Mouse (Mus musculus) brown adipose tissue, adult 24 weeks (tissue): ENCODE measurements around the gene Klf7. TPM values are rescaled to one million over a fixed set of nuclear protein-coding genes. Genes with fewer than 3 reads are reported as not detected.

Experiments used
- H3K27ac ChIP-seq: fragments of 200-500 bp; replicated peaks from 2 replicates; pipeline ENCODE4 v1.5.1; 2012; ENCODE audit warnings: low read depth, mild to moderate bottlenecking, low read length
- H3K4me1 ChIP-seq: fragments of 200-500 bp; 2 replicates; pipeline ENCODE4 v1.6.1; 2012; ENCODE audit warnings: low read length, mixed read lengths; ENCODE audit not compliant: control insufficient read depth, insufficient read depth, insufficient read length
- H3K4me3 ChIP-seq: fragments of 200-500 bp; 2 replicates; pipeline ENCODE4 v1.5.1; 2012; ENCODE audit warnings: low read depth, mild to moderate bottlenecking, low read length, moderate library complexity; ENCODE audit not compliant: insufficient read depth
- polyA plus RNA-seq: library from polyadenylated mRNA; stranded (reverse); fragments of >200 nt; gene quantifications from 2 replicates; pipeline ENCODE4 v1.2.4, GENCODE M21; 2012; ENCODE audit not compliant: missing spikeins, insufficient read depth, insufficient read length

The Klf7 gene
- 3.5 and 5.8 TPM in 2 replicates for polyA plus RNA-seq

GRCm38 (mm10) chr1:64121559-64122465, at the start of gene Klf7:
Gene Klf7, minus strand, starts transcription at chr1:64122282.
- H3K4me1 ChIP-seq: peaks cover 7% of the 10 kb centered on the region; the same call in 1 of the 2 replicates
- H3K27ac ChIP-seq: peak within 1 kb of the TSS; percentile 100
- H3K4me3 ChIP-seq: peak within 1 kb of the TSS; percentile 91

- Histone ChIP-seq H3K27ac (no peak overlapping the region), H3K4me1 (no peaks in the 10 kb centered on the region), H3K4me3 (no peak overlapping the region)
These were observed 42.5 kb upstream of the Klf7 start for GRCm38 (mm10) chr1:64164526-64165062.

DNA sequence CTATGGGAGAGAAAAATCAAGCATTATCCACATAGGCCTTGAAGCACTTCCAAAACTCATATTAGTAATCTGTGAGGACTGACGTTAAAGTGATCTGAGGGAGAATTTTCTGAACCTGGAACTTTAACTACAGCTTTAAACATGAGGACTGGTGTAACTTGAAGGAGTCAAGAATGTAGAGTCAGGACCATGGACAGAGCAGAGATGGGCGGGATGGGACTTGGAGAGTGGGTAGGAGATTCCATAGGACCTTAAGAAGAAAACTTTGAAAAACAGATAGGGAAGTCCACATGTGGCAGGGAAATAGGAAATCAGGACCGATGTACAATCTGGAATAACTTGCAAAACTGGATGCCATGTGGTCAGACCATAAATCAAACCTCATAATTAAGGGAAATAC, 36.7 kb upstream of the Klf7 start:
- no peak overlapping the region for H3K4me3 ChIP-seq
- no peak overlapping the region for H3K27ac ChIP-seq
- no peaks in the 10 kb centered on the region for H3K4me1 ChIP-seq

- Histone ChIP-seq H3K4me3 (no peak overlapping the region), H3K4me1 (no peaks in the 10 kb centered on the region), H3K27ac (no peak overlapping the region)
These were observed 27.1 kb upstream of the Klf7 start for GRCm38 (mm10) chr1:64149185-64149584.

DNA sequence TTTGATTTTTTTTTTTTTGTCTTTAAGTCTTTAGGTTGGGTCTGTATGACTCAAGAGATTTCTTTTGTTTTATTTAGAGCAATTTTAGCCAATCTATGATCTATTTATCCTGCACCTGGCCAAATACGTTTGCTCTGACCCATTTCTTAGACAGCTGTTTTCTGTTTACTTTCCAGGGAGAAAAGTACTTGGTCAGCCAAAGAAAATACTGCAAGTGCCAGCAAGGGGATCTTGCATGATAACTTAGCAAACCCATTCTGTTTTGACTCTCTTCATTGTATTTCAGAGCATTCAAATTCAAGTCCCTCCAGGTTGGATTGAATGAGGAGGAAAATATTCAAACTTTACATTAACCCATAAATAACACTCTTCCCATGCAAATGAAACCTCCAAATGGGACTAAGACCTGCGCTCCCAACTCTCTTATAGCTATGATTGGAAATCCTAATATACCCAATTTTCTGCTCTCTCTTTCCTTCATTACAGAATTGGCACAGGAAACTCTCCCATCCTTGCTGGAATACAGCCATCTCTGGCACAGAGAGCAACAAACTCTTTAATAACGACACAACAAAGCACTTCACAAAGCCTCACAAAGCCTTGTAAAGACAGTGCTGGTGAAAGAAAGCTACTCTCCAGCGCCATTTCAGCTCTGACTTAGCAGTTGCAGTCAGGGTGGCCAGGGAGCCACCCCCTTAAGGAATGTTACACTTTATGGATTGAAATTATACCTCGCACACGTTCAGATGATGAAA, 20.8 kb upstream of the Klf7 start:
- no peak overlapping the region for H3K27ac ChIP-seq
- H3K4me3 ChIP-seq: no peak overlapping the region
- no peaks in the 10 kb centered on the region for H3K4me1 ChIP-seq

GRCm38 (mm10) chr1:64134439-64134838, 12.4 kb upstream of the Klf7 start:
- H3K4me1 ChIP-seq: no peaks in the 10 kb centered on the region
- no peak overlapping the region for H3K4me3 ChIP-seq
- no peak overlapping the region for H3K27ac ChIP-seq

- Histone ChIP-seq H3K4me3 (no peak overlapping the region), H3K27ac (no peak overlapping the region), H3K4me1 (no peaks in the 10 kb centered on the region)
These were observed 4.7 kb upstream of the Klf7 start for GRCm38 (mm10) chr1:64126822-64127221.

DNA sequence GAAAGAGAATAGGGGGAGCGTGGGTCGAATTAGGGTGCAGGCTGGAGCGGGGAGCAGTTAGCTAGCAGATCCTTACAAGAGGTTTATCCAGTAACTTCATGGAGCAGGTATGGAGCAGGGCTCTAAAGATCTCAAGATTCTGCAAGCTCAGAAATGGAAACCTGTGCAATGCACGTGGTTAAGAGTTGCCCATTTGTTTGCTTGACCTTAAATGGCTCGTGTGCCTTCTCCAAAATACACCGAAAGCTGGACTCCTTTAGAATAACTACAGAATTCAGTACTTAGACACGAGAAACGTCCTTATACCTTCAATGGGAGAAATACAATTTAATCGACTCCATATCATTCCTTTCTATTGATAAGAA, 366 bp upstream of the Klf7 start:
- H3K4me1 ChIP-seq: peaks cover 5% of the 10 kb centered on the region; the same call in 1 of the 2 replicates

GRCm38 (mm10) chr1:64120811-64121515, 1.1 kb downstream of the Klf7 start:
- H3K27ac ChIP-seq: peak overlapping the region; percentile 99
- H3K4me3 ChIP-seq: peak overlapping the region; percentile 91
- H3K4me1 ChIP-seq: peaks cover 11% of the 10 kb centered on the region; the same call in 1 of the 2 replicates

More for the DNA sequence above, 366 bp upstream of the Klf7 start:
- H3K4me3 ChIP-seq: peak overlapping the region; percentile 56
- peak overlapping the region; percentile 86 for H3K27ac ChIP-seq

GRCm38 (mm10) chr1:64120421-64120810, 1.7 kb downstream of the Klf7 start:
- peak overlapping the region; percentile 91 for H3K4me3 ChIP-seq
- peaks cover 16% of the 10 kb centered on the region for H3K4me1 ChIP-seq
- peak overlapping the region; percentile 99 for H3K27ac ChIP-seq

DNA sequence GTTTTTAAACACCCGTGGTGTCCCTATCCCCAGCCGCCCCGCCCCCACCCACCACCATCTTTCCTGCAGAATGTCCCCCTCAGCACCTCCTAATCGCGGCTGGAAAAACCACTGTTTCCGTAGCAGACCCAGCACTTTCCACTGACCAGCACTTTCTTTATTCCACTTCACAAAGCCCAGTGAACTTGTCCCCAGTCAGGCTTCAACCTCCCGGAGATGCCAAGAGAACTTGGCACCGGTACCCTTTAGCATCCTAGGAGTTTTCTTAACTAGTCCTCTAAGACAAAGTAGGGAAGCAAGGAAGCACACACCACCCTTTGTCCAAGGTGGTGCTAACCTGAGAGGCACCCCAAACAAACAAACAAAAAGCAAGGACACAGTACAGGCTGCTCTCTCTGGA, 2.2 kb downstream of the Klf7 start:
- H3K4me3 ChIP-seq: peak overlapping the region; percentile 91
- H3K4me1 ChIP-seq: peaks cover 20% of the 10 kb centered on the region
- peak overlapping the region; percentile 99 for H3K27ac ChIP-seq

DNA sequence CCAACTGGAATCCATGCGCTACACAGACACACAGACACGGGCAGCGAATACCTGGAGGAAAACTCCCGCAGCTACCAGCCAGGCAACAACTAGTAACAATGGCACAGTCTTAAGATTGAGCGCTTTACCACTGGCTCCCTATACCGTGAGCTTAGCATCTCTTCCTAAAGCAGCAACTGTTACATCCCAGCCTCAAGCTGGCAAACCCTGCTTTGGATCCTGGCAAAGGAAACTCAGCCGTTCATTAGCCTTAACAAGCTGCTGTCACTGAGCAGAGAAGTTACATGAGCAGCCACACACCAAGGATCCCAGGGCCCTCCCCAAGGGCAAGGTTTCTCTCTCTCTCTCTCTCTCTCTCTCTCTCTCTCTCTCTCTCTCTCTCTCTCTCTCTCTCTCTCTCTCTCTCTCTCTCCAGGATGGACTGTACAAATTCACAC, 2.7 kb downstream of the Klf7 start:
- Histone ChIP-seq H3K4me3 (peak overlapping the region; percentile 91), H3K4me1 (peaks cover 20% of the 10 kb centered on the region), H3K27ac (peak overlapping the region; percentile 99)

- Histone ChIP-seq H3K4me1 (peaks cover 22% of the 10 kb centered on the region), H3K4me3 (peak overlapping the region; percentile 91), H3K27ac (peak overlapping the region; percentile 99)
These were observed 3.6 kb downstream of the Klf7 start for GRCm38 (mm10) chr1:64118285-64119170.
